Mouse (Mus musculus): ENCODE results near the gene Tsga13.

Gene Tsga13

DNA sequence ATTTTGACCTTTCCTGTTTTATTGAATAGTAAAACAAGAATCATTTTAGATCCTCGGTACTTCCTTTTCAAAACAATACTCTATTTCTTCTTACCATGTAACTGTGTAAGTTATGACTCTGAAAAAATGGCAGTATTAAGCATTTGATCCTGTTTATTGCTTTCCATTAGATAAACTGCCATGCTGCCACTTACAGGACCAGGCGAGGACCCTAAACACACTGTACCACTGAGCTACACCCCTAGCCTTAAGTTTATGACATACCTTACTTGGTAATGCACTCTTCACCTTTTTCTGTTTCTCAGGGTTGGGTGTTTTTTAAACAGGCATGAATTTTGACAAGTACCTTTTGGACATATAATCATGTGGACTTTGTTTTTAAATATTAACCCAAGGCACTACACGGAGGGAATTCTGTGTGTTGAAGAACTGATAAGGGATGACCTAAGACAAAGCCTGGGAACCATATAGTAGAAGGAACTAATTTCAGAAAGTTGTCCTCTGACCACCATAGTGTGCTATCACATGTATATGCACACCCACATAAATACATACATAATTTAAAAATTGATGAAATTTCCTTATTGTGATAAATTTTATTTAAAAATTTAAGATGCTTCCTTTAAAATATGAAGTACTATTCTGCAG lies 50.2 kb downstream of the Tsga13 start:
- no peak for DNase-seq (ENCODE audit: low read depth, low spot score)

GRCm38 (mm10) chr6:30855956-30856355 lies 59.4 kb downstream of the Tsga13 start:
- no peak for DNase-seq (ENCODE audit: low read depth, low spot score)

- no peak for DNase-seq (ENCODE audit: low read depth, low spot score)
These were observed 60.2 kb downstream of the Tsga13 start for GRCm38 (mm10) chr6:30855205-30855604.

DNA sequence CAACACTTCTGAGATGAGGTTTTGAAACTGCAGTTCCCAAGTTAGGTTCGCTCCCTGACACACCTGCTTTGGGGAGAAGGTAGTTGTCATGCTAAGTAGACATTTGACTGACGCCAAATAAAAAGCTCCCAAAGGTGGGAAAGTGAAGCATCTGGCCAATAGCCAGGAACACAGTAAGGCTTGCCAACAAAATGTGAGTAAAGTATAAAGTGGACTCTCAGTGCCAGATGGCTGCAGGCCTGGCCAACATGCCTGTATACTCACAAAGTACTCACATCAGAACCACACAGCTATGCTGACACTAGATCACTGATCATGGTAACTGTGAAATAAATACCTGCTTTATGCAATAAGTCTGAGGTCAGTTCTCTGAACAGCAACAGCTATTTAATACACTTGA lies 65.6 kb downstream of the Tsga13 start:
- no peak for DNase-seq (ENCODE audit: low read depth, low spot score)

Measured in CD4-positive helper T cell, adult 2 months (primary cell).